8 mouse cellular contexts compared by ENCODE assay signal in genomic region chr5:125226229-125226634, GRCm38 (mm10). TPM values are rescaled to one million over a fixed set of nuclear protein-coding genes. Genes with fewer than 3 reads are reported as not detected.
DNase-seq lines count a peak whose midpoint lies in the region; ATAC-seq lines count a peak whose summit lies in the region.

No protein-coding gene starts in this region.

- DNase-seq in Muller cell, postnatal 12 days (ENCODE audit: inconsistent ontology term), result peak; percentile 93
- peak; percentile 60 to 74 for DNase-seq in adrenal gland, postnatal 36 days
- DNase-seq in frontal cortex, postnatal 14 days (ENCODE audit: low spot score in 2 of 2), result peak; percentile 75 to 83
- DNase-seq in left cerebral cortex, postnatal 25 days (ENCODE audit: low spot score in 2 of 2), result peak; percentile 83 to 94
- peak; percentile 92 for DNase-seq in right cerebral cortex, adult 18-20 months
- DNase-seq in thymus, postnatal 0 days (ENCODE audit: low spot score), result no peak
- DNase-seq in urinary bladder, adult 2 months (ENCODE audit: low spot score), result no peak

- H3K9ac ChIP-seq in kidney, embryonic 15.5 days, result no peak overlapping the region

- H3K27me3 ChIP-seq in kidney, embryonic 15.5 days, result no peaks in the 10 kb centered on the region

- no peaks in the 10 kb centered on the region for H3K9me3 ChIP-seq in kidney, embryonic 15.5 days (replicated peaks)

- H3K4me3 ChIP-seq in kidney, embryonic 15.5 days (replicated peaks), result no peak overlapping the region

- peaks cover 12% of the 10 kb centered on the region for H3K4me1 ChIP-seq in kidney, embryonic 15.5 days

- H3K27ac ChIP-seq in kidney, embryonic 15.5 days, result no peak overlapping the region

- no peak overlapping the region for H3K4me2 ChIP-seq in kidney, embryonic 15.5 days

- H3K36me3 ChIP-seq in kidney, embryonic 15.5 days, result no peaks in the 10 kb centered on the region

- intact Hi-C loops in left cerebral cortex, postnatal 25 days (cut with DNase I), result loop anchor here (2.0 kb wide), 2 partner anchors 19 to 41 kb away; no protein-coding TSS in a partner anchor

- ATAC-seq in kidney, embryonic 15.5 days (replicated peaks; ENCODE audit: low FRiP score), result 0 out of 2 replicates have a peak, but pooled peaks have one; percentile 44

- WGBS in kidney, embryonic 15.5 days, result 39% methylated on average over 12 of the region's 12 CpGs

RNA-seq across cellular contexts. Expression of gene Ncor2, which starts 47.2 kb away (rescaled TPM):
- 100 to 1,000 TPM; 217 to 310 TPM for total RNA-seq in adrenal gland, postnatal 36 days (2021)
- 27.5 and 28.8 TPM in 2 replicates for polyA plus RNA-seq in kidney, embryonic 15.5 days (2015; fragmentation: Nextera tagmentation; extraction: Ambion mirVana)
- total RNA-seq in left cerebral cortex, postnatal 25 days (2021), result 100 to 1,000 TPM; 183 to 200 TPM
- polyA plus RNA-seq in thymus, postnatal 0 days (2015; fragmentation: Nextera tagmentation; extraction: Ambion mirVana), result 14.3 and 19.8 TPM in 2 replicates
- 24.5 and 61.9 TPM in 2 replicates for polyA plus RNA-seq in urinary bladder, adult 2 months (2012; rRNA removed)

Comparison
In these comparisons a context has a peak if more than half of its experiments do, and no peak if none do; other contexts are left out.
1. DNase-seq: peak in Muller cell, postnatal 12 days (single experiment), adrenal gland, postnatal 36 days (2 of 2), frontal cortex, postnatal 14 days (2 of 2), left cerebral cortex, postnatal 25 days (2 of 2) and right cerebral cortex, adult 18-20 months (single experiment); none in thymus, postnatal 0 days (single experiment) and urinary bladder, adult 2 months (single experiment).